Mouse (Mus musculus): ENCODE measurements around the gene Sumf1. TPM values are rescaled to one million over a fixed set of nuclear protein-coding genes. Genes with fewer than 3 reads are reported as not detected.

The Sumf1 gene
- polyA plus RNA-seq, 1 experiment from 2014 or later: 17.5 TPM

- Histone ChIP-seq H3K9me3 (no peaks in the 10 kb centered on the region), H3K27ac (no peak overlapping the region), H3K4me1 (peaks cover 23% of the 10 kb centered on the region), H3K4me3 (no peak overlapping the region), H3K27me3 (ENCODE audit: insufficient read depth, poor library complexity, severe bottlenecking) (no peaks in the 10 kb centered on the region), H3K36me3 (peaks cover 16% of the 10 kb centered on the region; the same call in 1 of the 2 replicates)
- DNase-seq (ENCODE audit: low spot score): no peak
- WGBS: 86% methylated on average over 3 of the region's 3 CpGs
Observed at GRCm38 (mm10) chr6:108217987-108218386, 32.6 kb upstream of the Sumf1 start.

DNA sequence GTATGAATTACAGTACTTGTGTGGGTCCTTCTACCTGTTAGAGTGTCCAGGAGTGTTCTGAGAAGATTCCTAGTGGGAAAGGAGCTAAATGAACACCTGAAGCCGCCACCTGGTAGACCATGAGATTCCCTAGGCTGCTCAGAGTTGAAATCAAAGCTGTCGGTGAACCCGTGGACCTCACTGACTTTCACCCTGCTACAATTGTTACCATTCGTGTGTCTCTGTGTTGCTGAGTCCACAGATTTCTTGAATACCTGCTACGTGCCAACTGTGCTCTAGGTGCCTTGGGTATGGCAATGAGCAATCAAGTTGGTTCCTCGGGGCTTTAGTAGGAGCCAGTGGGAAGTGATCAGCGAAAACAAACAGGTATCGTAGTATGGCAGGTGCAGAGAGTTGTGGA lies 31.4 kb upstream of the Sumf1 start:
- H3K27me3 ChIP-seq (ENCODE audit: insufficient read depth, poor library complexity, severe bottlenecking): no peaks in the 10 kb centered on the region
- H3K9me3 ChIP-seq: no peaks in the 10 kb centered on the region
- H3K4me3 ChIP-seq: no peak overlapping the region
- no peak for DNase-seq (ENCODE audit: low spot score)
- no peak overlapping the region for H3K27ac ChIP-seq
- peaks cover 25% of the 10 kb centered on the region for H3K4me1 ChIP-seq
- WGBS: 88% methylated on average over 8 of the region's 8 CpGs
- H3K36me3 ChIP-seq: peaks cover 16% of the 10 kb centered on the region; the same call in 1 of the 2 replicates

DNA sequence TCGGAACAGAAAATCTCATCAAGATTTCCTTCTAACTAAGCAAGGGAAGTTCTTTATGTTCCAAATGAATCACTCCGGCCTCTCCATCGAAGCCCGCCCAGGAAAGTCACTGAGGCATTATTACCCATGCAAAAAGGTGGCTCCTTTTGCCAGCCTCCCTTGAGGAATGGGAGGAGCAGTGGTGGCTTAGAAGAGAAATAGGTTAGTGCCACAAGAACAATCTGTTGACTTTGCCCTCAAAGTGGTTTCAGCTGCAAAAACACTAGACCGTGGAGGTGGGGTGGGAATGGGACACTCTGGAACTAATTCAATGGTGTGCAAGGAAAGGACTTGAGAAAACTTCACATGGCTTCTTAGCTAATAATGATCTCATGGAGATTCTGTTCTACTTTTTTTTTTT lies 30.7 kb upstream of the Sumf1 start:
- no peak for DNase-seq (ENCODE audit: low spot score)
- peaks cover 30% of the 10 kb centered on the region for H3K4me1 ChIP-seq
- no peaks in the 10 kb centered on the region for H3K27me3 ChIP-seq (ENCODE audit: insufficient read depth, poor library complexity, severe bottlenecking)
- H3K4me3 ChIP-seq: no peak overlapping the region; the same call in 1 of the 2 replicates
- 84% methylated on average over 5 of the region's 5 CpGs for WGBS
- peaks cover 16% of the 10 kb centered on the region; the same call in 1 of the 2 replicates for H3K36me3 ChIP-seq
- no peaks in the 10 kb centered on the region for H3K9me3 ChIP-seq
- no peak overlapping the region for H3K27ac ChIP-seq

GRCm38 (mm10) chr6:108214294-108214925 lies 29.0 kb upstream of the Sumf1 start:
- 10% methylated on average over 10 of the region's 10 CpGs for WGBS
- Histone ChIP-seq H3K4me3 (peak overlapping the region; percentile 84), H3K27me3 (ENCODE audit: insufficient read depth, poor library complexity, severe bottlenecking) (no peaks in the 10 kb centered on the region), H3K36me3 (peaks cover 8% of the 10 kb centered on the region; the same call in 1 of the 2 replicates), H3K4me1 (peaks cover 33% of the 10 kb centered on the region), H3K9me3 (no peaks in the 10 kb centered on the region), H3K27ac (peak overlapping the region; percentile 91)
- no peak for DNase-seq (ENCODE audit: low spot score)

GRCm38 (mm10) chr6:108213481-108214293 lies 28.3 kb upstream of the Sumf1 start:
- Histone ChIP-seq H3K36me3 (peaks cover 8% of the 10 kb centered on the region; the same call in 1 of the 2 replicates), H3K4me1 (peaks cover 33% of the 10 kb centered on the region), H3K9me3 (no peaks in the 10 kb centered on the region), H3K4me3 (peak overlapping the region; percentile 84), H3K27ac (peak overlapping the region; percentile 91), H3K27me3 (ENCODE audit: insufficient read depth, poor library complexity, severe bottlenecking) (no peaks in the 10 kb centered on the region)
- 1% methylated on average over 28 of the region's 29 CpGs for WGBS
- DNase-seq (ENCODE audit: low spot score): no peak

DNA sequence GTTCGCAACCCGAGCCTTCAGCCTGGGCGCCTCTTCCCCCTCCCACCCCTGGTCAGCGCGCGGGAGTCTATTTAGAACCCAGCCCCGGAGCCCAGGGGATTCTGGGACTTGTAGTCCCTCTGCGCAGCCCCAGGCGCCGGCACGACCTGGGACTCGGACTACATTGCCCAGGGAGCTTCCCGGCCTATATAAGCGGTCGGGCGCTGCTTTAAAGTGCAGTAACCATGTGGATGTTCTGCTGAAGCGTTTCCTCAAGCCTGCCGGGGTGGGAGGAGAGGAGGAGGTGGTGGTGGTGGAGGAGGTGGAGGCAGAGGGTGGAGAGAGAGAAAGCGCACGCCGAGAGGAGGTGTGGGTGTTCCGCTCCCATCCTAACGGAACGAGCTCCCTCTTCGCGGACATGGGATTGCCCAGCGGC lies 27.5 kb upstream of the Sumf1 start, which contains the start of gene Itpr1:
TSS of gene Itpr1 (plus strand) at position 216 of the 415 bp plus-strand sequence.
- H3K4me1 ChIP-seq: peaks cover 33% of the 10 kb centered on the region
- no peaks in the 10 kb centered on the region for H3K27me3 ChIP-seq (ENCODE audit: insufficient read depth, poor library complexity, severe bottlenecking)
- H3K36me3 ChIP-seq: peaks cover under 1% of the 10 kb centered on the region; the same call in 1 of the 2 replicates
- no peaks in the 10 kb centered on the region for H3K9me3 ChIP-seq
- peak; percentile 99 for DNase-seq (ENCODE audit: low spot score)
- H3K27ac ChIP-seq: peak within 1 kb of the TSS; percentile 91
- peak within 1 kb of the TSS; percentile 84 for H3K4me3 ChIP-seq
- under 1% methylated on average over 27 of the region's 27 CpGs for WGBS

DNA sequence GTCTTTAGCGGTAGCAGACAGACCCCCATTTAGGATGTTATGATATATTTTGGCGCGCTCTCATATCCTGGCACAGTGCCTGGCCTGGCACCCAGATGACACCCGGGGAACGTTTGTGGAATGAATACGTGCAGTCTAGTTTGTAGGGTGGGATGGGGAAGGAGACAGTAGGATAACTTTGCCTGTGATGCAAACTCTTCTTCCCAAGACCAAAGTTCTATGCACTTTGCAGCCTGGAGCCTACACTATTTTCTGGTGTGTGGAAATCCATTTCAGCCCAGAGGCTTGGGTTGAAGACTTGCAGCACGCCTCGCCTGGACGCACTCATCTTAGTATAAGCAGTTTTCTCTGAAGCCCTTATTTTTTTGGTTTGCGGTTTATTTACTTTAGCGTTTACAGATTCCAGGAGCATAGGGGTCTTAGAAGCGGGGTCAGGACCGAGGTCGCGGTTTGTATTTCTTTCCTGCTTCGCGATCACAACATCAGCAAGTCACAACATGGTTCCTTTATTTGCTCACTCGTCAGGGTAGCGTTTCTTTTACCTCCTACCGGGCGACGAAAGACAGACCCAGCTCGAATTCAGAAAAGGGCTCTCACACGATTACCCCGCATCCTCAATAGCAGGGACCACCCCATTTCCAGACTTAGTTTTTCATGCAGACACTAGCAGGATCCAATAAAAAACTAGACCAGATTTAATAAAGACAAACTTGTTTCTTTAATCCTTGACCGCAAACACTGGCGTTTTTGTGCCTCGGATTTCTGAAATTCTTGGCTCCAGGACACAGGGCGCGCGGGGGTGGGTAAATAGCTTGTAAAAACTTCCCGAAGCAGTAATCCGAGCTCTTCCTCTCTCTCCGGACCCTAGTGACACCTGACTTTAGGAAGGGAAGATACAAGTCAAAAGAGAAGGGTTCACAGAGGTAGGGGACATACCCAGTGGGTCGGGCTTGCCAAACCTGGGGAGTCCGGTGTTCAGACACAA lies 26.8 kb upstream of the Sumf1 start:
- H3K4me3 ChIP-seq: peak overlapping the region; percentile 84
- H3K27ac ChIP-seq: peak overlapping the region; percentile 91
- H3K9me3 ChIP-seq: no peaks in the 10 kb centered on the region
- 6% methylated on average over 36 of the region's 36 CpGs for WGBS
- H3K4me1 ChIP-seq: peaks cover 33% of the 10 kb centered on the region
- H3K27me3 ChIP-seq (ENCODE audit: insufficient read depth, poor library complexity, severe bottlenecking): no peaks in the 10 kb centered on the region
- peak; percentile 79 for DNase-seq (ENCODE audit: low spot score)
- no peaks in the 10 kb centered on the region; the same call in 1 of the 2 replicates for H3K36me3 ChIP-seq

- Histone ChIP-seq H3K4me1 (peaks cover 13% of the 10 kb centered on the region), H3K36me3 (no peaks in the 10 kb centered on the region), H3K27ac (no peak overlapping the region), H3K4me3 (no peak overlapping the region), H3K27me3 (ENCODE audit: insufficient read depth, poor library complexity, severe bottlenecking) (no peaks in the 10 kb centered on the region), H3K9me3 (no peaks in the 10 kb centered on the region)
- no peak for DNase-seq (ENCODE audit: low spot score)
- 64% methylated on average over 5 of the region's 5 CpGs for WGBS
Observed at GRCm38 (mm10) chr6:108206914-108207566, 21.7 kb upstream of the Sumf1 start.

GRCm38 (mm10) chr6:108206145-108206544 lies 20.8 kb upstream of the Sumf1 start:
- no peak for DNase-seq (ENCODE audit: low spot score)
- Histone ChIP-seq H3K4me3 (no peak overlapping the region), H3K9me3 (no peaks in the 10 kb centered on the region), H3K36me3 (no peaks in the 10 kb centered on the region), H3K27ac (no peak overlapping the region), H3K4me1 (peaks cover 4% of the 10 kb centered on the region), H3K27me3 (ENCODE audit: insufficient read depth, poor library complexity, severe bottlenecking) (no peaks in the 10 kb centered on the region)
- 81% methylated on average over 4 of the region's 4 CpGs for WGBS

DNA sequence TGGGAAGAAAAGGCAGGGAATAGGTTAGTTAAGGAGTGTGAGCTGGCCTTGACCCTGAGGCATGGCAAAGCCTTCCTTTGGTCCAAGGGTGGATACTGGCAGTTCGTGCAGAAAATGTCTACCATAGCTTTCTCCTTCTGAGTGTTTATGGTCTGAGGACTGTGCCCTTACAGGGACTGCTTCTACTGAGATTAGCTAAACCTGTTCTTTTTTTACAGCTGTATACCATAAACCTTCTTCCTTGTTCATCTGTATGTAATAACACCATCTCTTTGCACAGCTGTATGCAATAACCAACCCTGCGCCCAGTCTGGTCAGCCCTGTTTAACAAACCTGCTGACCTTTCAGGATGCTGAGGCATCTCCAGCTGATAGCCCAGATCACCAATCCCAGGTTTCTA lies 18.9 kb upstream of the Sumf1 start:
- DNase-seq (ENCODE audit: low spot score): no peak
- Histone ChIP-seq H3K4me3 (no peak overlapping the region), H3K27me3 (ENCODE audit: insufficient read depth, poor library complexity, severe bottlenecking) (no peaks in the 10 kb centered on the region), H3K27ac (no peak overlapping the region), H3K36me3 (no peaks in the 10 kb centered on the region), H3K4me1 (no peaks in the 10 kb centered on the region), H3K9me3 (no peaks in the 10 kb centered on the region)
- WGBS: 89% methylated on average over 2 of the region's 2 CpGs

- no peak for DNase-seq (ENCODE audit: low spot score)
- H3K4me1 ChIP-seq: peaks cover 5% of the 10 kb centered on the region; the same call in 1 of the 2 replicates
- no peaks in the 10 kb centered on the region for H3K36me3 ChIP-seq
- WGBS: 91% methylated on average over 7 of the region's 7 CpGs
- no peaks in the 10 kb centered on the region for H3K9me3 ChIP-seq
- no peaks in the 10 kb centered on the region for H3K27me3 ChIP-seq (ENCODE audit: insufficient read depth, poor library complexity, severe bottlenecking)
- no peak overlapping the region for H3K4me3 ChIP-seq
- H3K27ac ChIP-seq: no peak overlapping the region
Observed at GRCm38 (mm10) chr6:108198286-108198685, 12.9 kb upstream of the Sumf1 start.

DNA sequence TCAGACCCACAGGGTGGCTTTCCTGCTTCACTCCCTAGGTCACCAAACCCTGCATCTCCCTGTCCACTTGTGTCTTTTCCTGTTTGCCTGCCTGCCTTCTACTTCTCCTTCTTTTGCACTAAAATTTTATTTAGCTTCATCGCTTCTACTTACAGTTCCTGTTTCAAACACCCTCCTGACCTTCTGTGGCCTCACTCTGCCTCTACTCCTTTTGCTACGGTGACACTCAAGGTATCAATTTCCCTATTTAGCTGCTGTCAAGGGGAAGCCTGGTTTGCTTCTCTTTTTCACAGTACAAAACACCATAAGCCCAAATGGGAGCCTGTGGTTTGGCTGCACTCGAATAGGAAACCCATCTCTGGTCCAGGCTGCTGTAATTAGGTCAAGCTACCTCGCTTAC lies 11.7 kb upstream of the Sumf1 start:
- Histone ChIP-seq H3K4me3 (no peak overlapping the region), H3K27me3 (ENCODE audit: insufficient read depth, poor library complexity, severe bottlenecking) (no peaks in the 10 kb centered on the region), H3K27ac (no peak overlapping the region), H3K4me1 (peaks cover 5% of the 10 kb centered on the region; the same call in 1 of the 2 replicates), H3K9me3 (no peaks in the 10 kb centered on the region), H3K36me3 (no peaks in the 10 kb centered on the region)
- no peak for DNase-seq (ENCODE audit: low spot score)
- 52% methylated on average over 4 of the region's 4 CpGs for WGBS

Measured in heart, embryonic 10.5 days (tissue).